ENCODE assay signal across 13 mouse cellular contexts in the genomic region with DNA sequence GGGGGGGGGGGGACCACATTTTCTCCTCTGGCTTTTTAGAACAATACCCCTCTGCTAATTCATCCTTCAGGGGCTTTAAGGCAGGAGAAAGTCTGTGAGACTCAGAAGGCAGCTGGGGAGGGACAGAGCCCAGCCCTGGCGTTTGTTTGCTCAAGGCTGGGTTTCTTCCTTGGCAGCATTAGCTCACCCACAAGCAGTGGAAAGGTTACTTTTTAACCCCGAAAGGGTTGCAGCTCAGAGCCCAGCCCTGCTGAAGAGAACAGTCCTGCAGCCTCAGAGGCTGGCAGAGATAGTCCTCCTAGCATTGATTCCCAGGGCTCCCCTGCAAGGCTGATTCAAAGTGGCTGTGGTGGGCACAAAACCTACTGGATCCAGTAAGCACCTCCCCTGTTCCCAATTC. TPM values are rescaled to one million over a fixed set of nuclear protein-coding genes. Genes with fewer than 3 reads are reported as not detected.
A peak's percentile ranks its signal among the peaks of the same experiment; 100 is the strongest.
DNase-seq lines count a peak whose midpoint lies in the region; ATAC-seq and TF ChIP-seq lines count a peak whose summit lies in the region.
"Had no signal": no experiment of that assay in that cellular context is flagged by ENCODE, and none has a peak within 500 bp of the region (broad histone marks: within the 10 kb centered on the region; RNA-seq: fewer than 3 reads in every experiment).

No protein-coding gene starts in this region.

- peak; percentile 56 for DNase-seq in adrenal gland, postnatal 14 days
- peak; percentile 61 for DNase-seq in intestine, embryonic 14.5 days (ENCODE audit: low spot score)
- DNase-seq in kidney, postnatal 10 days, result peak; percentile 49
- DNase-seq in layer of hippocampus, adult 9-10 months (ENCODE audit: low spot score), result no peak
- DNase-seq in spleen, postnatal 14 days (ENCODE audit: low spot score in 2 of 2), result no peak
- no peak for DNase-seq in right cerebral cortex, adult 18-20 months
- DNase-seq: thymus, postnatal 25 days had no signal

- no peak overlapping the region for H3K9ac ChIP-seq in intestine, embryonic 14.5 days (ENCODE audit: low read length)
- H3K9ac ChIP-seq: heart, embryonic 12.5 days; hindbrain, embryonic 13.5 days; liver, embryonic 14.5 days; midbrain, embryonic 13.5 days had no signal

- no peaks in the 10 kb centered on the region for H3K36me3 ChIP-seq in intestine, embryonic 14.5 days (ENCODE audit: control insufficient read depth, insufficient read depth, low read length)
- H3K36me3 ChIP-seq in small intestine, adult 2 months (ENCODE audit: control insufficient read depth, insufficient read depth, low read length), result no peaks in the 10 kb centered on the region
- H3K36me3 ChIP-seq: forebrain, embryonic 10.5 days; heart, embryonic 12.5 days; hindbrain, embryonic 13.5 days; midbrain, embryonic 13.5 days had no signal

- H3K4me1 ChIP-seq in intestine, embryonic 14.5 days (replicated peaks; ENCODE audit: control insufficient read depth, insufficient read depth, low read length), result peaks cover 10% of the 10 kb centered on the region; the same call in 1 of the 2 replicates
- H3K4me1 ChIP-seq in small intestine, adult 2 months (ENCODE audit: control insufficient read depth, insufficient read depth, insufficient read length, low read length), result peaks cover 25% of the 10 kb centered on the region
- H3K4me1 ChIP-seq: hindbrain, embryonic 13.5 days; midbrain, embryonic 13.5 days had no signal

- WGBS in intestine, embryonic 14.5 days, result 23% methylated on average over 2 of the region's 2 CpGs
- 12% methylated on average over 2 of the region's 2 CpGs for WGBS in small intestine, adult 2 months

- H3K27ac ChIP-seq in intestine, embryonic 14.5 days (ENCODE audit: low read depth), result peak overlapping the region; percentile 66
- H3K27ac ChIP-seq in small intestine, adult 2 months (ENCODE audit: insufficient read depth, low read depth, low read length), result peak overlapping the region; percentile 91
- H3K27ac ChIP-seq: forebrain, embryonic 10.5 days; hindbrain, embryonic 13.5 days; liver, embryonic 14.5 days; midbrain, embryonic 13.5 days had no signal

- no peaks in the 10 kb centered on the region for H3K9me3 ChIP-seq in intestine, embryonic 14.5 days (ENCODE audit: control insufficient read depth, low read length)
- H3K9me3 ChIP-seq: forebrain, embryonic 10.5 days; heart, embryonic 12.5 days; hindbrain, embryonic 13.5 days; midbrain, embryonic 13.5 days had no signal

- TF ChIP-seq POLR2A in small intestine, adult 2 months (IDR thresholded peaks at IDR 0.05; ENCODE audit: low read depth, low read length), result no peak

- no peak for TF ChIP-seq CTCF in small intestine, adult 2 months (IDR thresholded peaks at IDR 0.05; ENCODE audit: extremely low read depth, insufficient read length, insufficient replicate concordance, low read depth, low read length)

- ATAC-seq in intestine, embryonic 14.5 days (replicated peaks; ENCODE audit: low FRiP score, low TSS enrichment, low read depth), result peak; percentile 87
- ATAC-seq: midbrain, embryonic 13.5 days had no signal

- no peaks in the 10 kb centered on the region for H3K27me3 ChIP-seq in intestine, embryonic 14.5 days (replicated peaks; ENCODE audit: control insufficient read depth, insufficient read depth, low read length)
- H3K27me3 ChIP-seq in small intestine, adult 2 months (ENCODE audit: control insufficient read depth, insufficient read depth, low read length), result no peaks in the 10 kb centered on the region
- H3K27me3 ChIP-seq: midbrain, embryonic 13.5 days had no signal

- no peak overlapping the region for H3K4me3 ChIP-seq in intestine, embryonic 14.5 days (ENCODE audit: low read depth, low read length)
- H3K4me3 ChIP-seq in small intestine, adult 2 months (ENCODE audit: low read depth, low read length), result no peak overlapping the region
- H3K4me3 ChIP-seq: forebrain, embryonic 10.5 days; heart, embryonic 12.5 days; hindbrain, embryonic 13.5 days; midbrain, embryonic 13.5 days had no signal

- H3K4me2 ChIP-seq in intestine, embryonic 14.5 days (ENCODE audit: low read length), result peak overlapping the region; percentile 9; the same call in 1 of the 2 replicates
- H3K4me2 ChIP-seq: heart, embryonic 12.5 days; hindbrain, embryonic 13.5 days; midbrain, embryonic 13.5 days had no signal

RNA-seq across cellular contexts. Expression of a gene that starts 17.5 kb away (rescaled TPM):
- total RNA-seq in adrenal gland, postnatal 14 days (2021), result 0.41 and 1.2 TPM in 2 replicates
- polyA plus RNA-seq in intestine, embryonic 14.5 days (2014; fragmentation: Nextera tagmentation; extraction: Ambion mirVana), result 11.2 TPM in 2 replicates
- 24.8 and 34.2 TPM in 2 replicates for polyA plus RNA-seq in small intestine, adult 2 months (2012; rRNA removed)
- polyA plus RNA-seq: forebrain, embryonic 10.5 days; heart, embryonic 12.5 days had no signal

Comparison
In these comparisons a context has a peak if more than half of its experiments do, and no peak if none do; other contexts are left out.
1. DNase-seq: peak in adrenal gland, postnatal 14 days (single experiment), intestine, embryonic 14.5 days (single experiment) and kidney, postnatal 10 days (single experiment); none in layer of hippocampus, adult 9-10 months (single experiment), spleen, postnatal 14 days (0 of 2) and right cerebral cortex, adult 18-20 months (single experiment).